Mouse (Mus musculus) MEL (cell line): ENCODE results near the gene Prickle2.

Experiments used
- CTCF ChIP-seq, 3 experiments: IDR thresholded peaks in 2 of 3; conservative IDR thresholded peaks in 1 of 3; 2 replicates each; pipeline ENCODE4 v1.5.1; 2011 to 2012; ENCODE audit warnings: low read length in 3 of 3, low read depth in 2 of 3, mild to moderate bottlenecking in 2 of 3, improper control_type of control experiment in 1 of 3, inconsistent platforms in 1 of 3, mixed read lengths in 1 of 3, moderate library complexity in 1 of 3; ENCODE audit not compliant: control insufficient read depth in 1 of 3, insufficient read depth in 1 of 3, poor library complexity in 1 of 3, severe bottlenecking in 1 of 3
- E2F4 ChIP-seq: IDR thresholded peaks from 2 replicates; pipeline ENCODE4 v1.6.1; 2011; ENCODE audit warnings: low read depth, low read length, improper control_type of control experiment, borderline replicate concordance
- GATA1 ChIP-seq: IDR thresholded peaks from 2 replicates; pipeline ENCODE4 v1.6.1; 2011; ENCODE audit warnings: low read depth, low read length, improper control_type of control experiment
- KAT2A ChIP-seq: conservative IDR thresholded peaks from 2 replicates; pipeline ENCODE4 v1.6.1; 2012; ENCODE audit warnings: low read depth, low read length, improper control_type of control experiment, inconsistent platforms
- MAFK ChIP-seq: IDR thresholded peaks from 2 replicates; pipeline ENCODE4 v1.6.1; 2011; ENCODE audit warnings: low read depth, mild to moderate bottlenecking, low read length, improper control_type of control experiment, borderline replicate concordance
- MYB ChIP-seq: IDR thresholded peaks from 2 replicates; pipeline ENCODE4 v1.6.1; 2011; ENCODE audit warnings: mild to moderate bottlenecking, low read depth, low read length, improper control_type of control experiment
- NELFE ChIP-seq: IDR thresholded peaks from 2 replicates; pipeline ENCODE4 v1.6.1; 2011; ENCODE audit warnings: low read depth, low read length, improper control_type of control experiment
- POLR2A ChIP-seq, 2 experiments: IDR thresholded peaks; 2 replicates each; pipeline ENCODE4 v1.6.1; 2011 to 2012; ENCODE audit warnings: low read length in 2 of 2, mild to moderate bottlenecking in 2 of 2, control low read depth in 1 of 2, improper control_type of control experiment in 1 of 2, low read depth in 1 of 2, moderate library complexity in 1 of 2; ENCODE audit not compliant: control insufficient read depth in 1 of 2, insufficient read depth in 1 of 2, poor library complexity in 1 of 2
- SIN3A ChIP-seq: IDR thresholded peaks from 2 replicates; pipeline ENCODE4 v1.6.1; 2012; ENCODE audit warnings: low read length, improper control_type of control experiment, inconsistent platforms
- SMC3 ChIP-seq: IDR thresholded peaks from 2 replicates; pipeline ENCODE4 v1.6.1; 2011; ENCODE audit warnings: low read depth, low read length, improper control_type of control experiment
- TCF12 ChIP-seq: IDR thresholded peaks from 2 replicates; pipeline ENCODE4 v1.6.1; 2014; ENCODE audit warnings: low read depth, mild to moderate bottlenecking, inconsistent platforms, low read length, improper control_type of control experiment, moderate library complexity

GRCm38 (mm10) chr6:92458026-92458425 lies 247.9 kb downstream of the Prickle2 start:
- TF ChIP-seq SMC3 = no peak
- TF ChIP-seq TCF12 = no peak
- no peak for TF ChIP-seq SIN3A
- TF ChIP-seq E2F4 = no peak
- TF ChIP-seq KAT2A = no peak
- no peak for TF ChIP-seq MAFK
- no peak for TF ChIP-seq POLR2A (IDR thresholded peaks at IDR 0.05; ENCODE audit: control insufficient read depth in 1 of 2, insufficient read depth in 1 of 2, low read depth in 1 of 2, low read length in 2 of 2, poor library complexity in 1 of 2)
- no peak for TF ChIP-seq MYB
- TF ChIP-seq CTCF (IDR thresholded peaks at IDR 0.05 in 2 of 3, conservative IDR thresholded peaks at IDR 0.05 in 1 of 3; ENCODE audit: control insufficient read depth in 1 of 3, insufficient read depth in 1 of 3, low read depth in 2 of 3, low read length in 3 of 3, poor library complexity in 1 of 3, severe bottlenecking in 1 of 3) = no peak
- no peak for TF ChIP-seq GATA1
- no peak for TF ChIP-seq NELFE
